8 mouse cellular contexts compared by ENCODE assay signal in genomic region chr9:71646115-71646514, GRCm38 (mm10). TPM values are rescaled to one million over a fixed set of nuclear protein-coding genes. Genes with fewer than 3 reads are reported as not detected.
DNase-seq lines count a peak whose midpoint lies in the region; ATAC-seq and TF ChIP-seq lines count a peak whose summit lies in the region.

No protein-coding gene starts in this region.

- no peaks in the 10 kb centered on the region for H3K27me3 ChIP-seq in hindbrain, embryonic 11.5 days (ENCODE audit: control insufficient read depth, insufficient read depth, low read length)
- H3K27me3 ChIP-seq in hindbrain, embryonic 13.5 days = no peaks in the 10 kb centered on the region
- H3K27me3 ChIP-seq in heart, embryonic 16.5 days (ENCODE audit: control insufficient read depth, insufficient read depth, low read length) = no peaks in the 10 kb centered on the region
- no peaks in the 10 kb centered on the region for H3K27me3 ChIP-seq in midbrain, embryonic 11.5 days (ENCODE audit: control insufficient read depth, insufficient read depth, low read length)
- H3K27me3 ChIP-seq in stomach, postnatal 0 days (ENCODE audit: control insufficient read depth, insufficient read depth, low read length) = no peaks in the 10 kb centered on the region

- 35% methylated on average over 6 of the region's 6 CpGs for WGBS in hindbrain, embryonic 11.5 days
- 32% methylated on average over 6 of the region's 6 CpGs for WGBS in hindbrain, embryonic 13.5 days
- 29% methylated on average over 6 of the region's 6 CpGs for WGBS in heart, embryonic 16.5 days
- WGBS in midbrain, embryonic 11.5 days = 34% methylated on average over 6 of the region's 6 CpGs
- WGBS in stomach, postnatal 0 days = 37% methylated on average over 6 of the region's 6 CpGs

- TF ChIP-seq CTCF in stomach, postnatal 0 days (IDR thresholded peaks at IDR 0.05; ENCODE audit: low read depth) = peak; percentile 93

- H3K9ac ChIP-seq in hindbrain, embryonic 11.5 days (ENCODE audit: low read depth, low read length) = no peak overlapping the region
- H3K9ac ChIP-seq in hindbrain, embryonic 13.5 days = no peak overlapping the region
- no peak overlapping the region for H3K9ac ChIP-seq in heart, embryonic 16.5 days (ENCODE audit: low read length)
- no peak overlapping the region for H3K9ac ChIP-seq in midbrain, embryonic 11.5 days (ENCODE audit: low read length)
- no peak overlapping the region for H3K9ac ChIP-seq in stomach, postnatal 0 days (ENCODE audit: low read length)

- H3K4me3 ChIP-seq in hindbrain, embryonic 11.5 days (ENCODE audit: low read depth, low read length) = no peak overlapping the region
- H3K4me3 ChIP-seq in hindbrain, embryonic 13.5 days = no peak overlapping the region
- H3K4me3 ChIP-seq in heart, embryonic 16.5 days (ENCODE audit: low read length) = no peak overlapping the region
- no peak overlapping the region for H3K4me3 ChIP-seq in midbrain, embryonic 11.5 days (ENCODE audit: low read depth, low read length)
- no peak overlapping the region for H3K4me3 ChIP-seq in stomach, postnatal 0 days (ENCODE audit: low read depth, low read length)

- no peak for ATAC-seq in hindbrain, embryonic 11.5 days (ENCODE audit: low FRiP score)
- no peak for ATAC-seq in hindbrain, embryonic 13.5 days (ENCODE audit: low FRiP score)
- 0 out of 2 replicates have a peak, but pooled peaks have one; percentile 42 for ATAC-seq in heart, embryonic 16.5 days (replicated peaks; ENCODE audit: extremely low read depth, insufficient read depth, low FRiP score)
- ATAC-seq in midbrain, embryonic 11.5 days (ENCODE audit: low FRiP score) = no peak
- peak; percentile 32; the same call in 1 of the 2 replicates for ATAC-seq in stomach, postnatal 0 days (ENCODE audit: low FRiP score, low TSS enrichment)

- no peaks in the 10 kb centered on the region for H3K4me1 ChIP-seq in hindbrain, embryonic 11.5 days (replicated peaks; ENCODE audit: control insufficient read depth, insufficient read depth, low read length)
- no peaks in the 10 kb centered on the region; the same call in 1 of the 2 replicates for H3K4me1 ChIP-seq in hindbrain, embryonic 13.5 days (replicated peaks)
- H3K4me1 ChIP-seq in heart, embryonic 16.5 days (ENCODE audit: control insufficient read depth, insufficient read depth, low read length) = no peaks in the 10 kb centered on the region
- H3K4me1 ChIP-seq in midbrain, embryonic 11.5 days (ENCODE audit: control insufficient read depth, insufficient read depth, low read length) = no peaks in the 10 kb centered on the region
- H3K4me1 ChIP-seq in stomach, postnatal 0 days (replicated peaks; ENCODE audit: control insufficient read depth, insufficient read depth) = no peaks in the 10 kb centered on the region

- peak; percentile 84 for DNase-seq in hindbrain, embryonic 11.5 days (ENCODE audit: low spot score)
- DNase-seq in adrenal gland, postnatal 10 days = peak; percentile 86
- peak; percentile 75 for DNase-seq in embryo, embryonic 11.5 days (ENCODE audit: low read depth, low spot score)
- DNase-seq in layer of hippocampus, postnatal 25 days (ENCODE audit: extremely low spot score in 1 of 2, low spot score in 1 of 2) = peak; percentile 60 to 89
- peak; percentile 96 for DNase-seq in midbrain, embryonic 11.5 days (ENCODE audit: low spot score, missing footprints)
- peak; percentile 70 for DNase-seq in stomach, postnatal 0 days (ENCODE audit: low spot score)

- no peak overlapping the region for H3K27ac ChIP-seq in hindbrain, embryonic 11.5 days (ENCODE audit: low read depth, low read length)
- H3K27ac ChIP-seq in hindbrain, embryonic 13.5 days = no peak overlapping the region
- H3K27ac ChIP-seq in heart, embryonic 16.5 days (ENCODE audit: low read length) = peak overlapping the region; percentile 19; the same call in 1 of the 2 replicates
- no peak overlapping the region for H3K27ac ChIP-seq in midbrain, embryonic 11.5 days (ENCODE audit: low read depth, low read length)
- H3K27ac ChIP-seq in stomach, postnatal 0 days (replicated peaks) = no peak overlapping the region

- H3K9me3 ChIP-seq in hindbrain, embryonic 11.5 days (ENCODE audit: control insufficient read depth, low read length) = no peaks in the 10 kb centered on the region
- H3K9me3 ChIP-seq in hindbrain, embryonic 13.5 days = no peaks in the 10 kb centered on the region; the same call in 1 of the 2 replicates
- H3K9me3 ChIP-seq in heart, embryonic 16.5 days (replicated peaks; ENCODE audit: control insufficient read depth, low read length) = peaks cover 8% of the 10 kb centered on the region; the same call in 1 of the 2 replicates
- peaks cover 3% of the 10 kb centered on the region; the same call in 1 of the 2 replicates for H3K9me3 ChIP-seq in midbrain, embryonic 11.5 days (ENCODE audit: control insufficient read depth, low read length)
- no peaks in the 10 kb centered on the region for H3K9me3 ChIP-seq in stomach, postnatal 0 days (ENCODE audit: control insufficient read depth, low read length)

- H3K36me3 ChIP-seq in hindbrain, embryonic 11.5 days (ENCODE audit: control insufficient read depth, insufficient read depth, low read length) = no peaks in the 10 kb centered on the region
- no peaks in the 10 kb centered on the region for H3K36me3 ChIP-seq in hindbrain, embryonic 13.5 days
- H3K36me3 ChIP-seq in heart, embryonic 16.5 days (ENCODE audit: control insufficient read depth, insufficient read depth) = peaks cover 22% of the 10 kb centered on the region
- H3K36me3 ChIP-seq in midbrain, embryonic 11.5 days (ENCODE audit: control insufficient read depth, insufficient read depth, low read length) = no peaks in the 10 kb centered on the region
- no peaks in the 10 kb centered on the region; the same call in 1 of the 2 replicates for H3K36me3 ChIP-seq in stomach, postnatal 0 days (ENCODE audit: control insufficient read depth, insufficient read depth, low read length)

- TF ChIP-seq EP300 in stomach, postnatal 0 days (optimal IDR thresholded peaks at IDR 0.05) = no peak

- H3K4me2 ChIP-seq in hindbrain, embryonic 11.5 days (replicated peaks; ENCODE audit: low read depth, low read length) = no peak overlapping the region
- no peak overlapping the region for H3K4me2 ChIP-seq in hindbrain, embryonic 13.5 days
- no peak overlapping the region for H3K4me2 ChIP-seq in heart, embryonic 16.5 days (ENCODE audit: low read depth, low read length)
- no peak overlapping the region for H3K4me2 ChIP-seq in midbrain, embryonic 11.5 days
- no peak overlapping the region for H3K4me2 ChIP-seq in stomach, postnatal 0 days (replicated peaks; ENCODE audit: low read depth)

RNA-seq across cellular contexts. Expression of gene Myzap, which starts 54.0 kb away (rescaled TPM):
- 5.3 and 6.4 TPM in 2 replicates for polyA plus RNA-seq in hindbrain, embryonic 11.5 days (2014; fragmentation: Nextera tagmentation; extraction: Ambion mirVana)
- 3.2 and 3.7 TPM in 2 replicates for polyA plus RNA-seq in hindbrain, embryonic 13.5 days (2015; fragmentation: Nextera tagmentation; extraction: Ambion mirVana)
- 10 to 100 TPM; 10.9 to 13.5 TPM for total RNA-seq in adrenal gland, postnatal 10 days (2021)
- 168 and 183 TPM in 2 replicates for polyA plus RNA-seq in heart, embryonic 16.5 days (2015; fragmentation: Nextera tagmentation; extraction: Ambion mirVana)
- total RNA-seq in layer of hippocampus, postnatal 25 days (2021) = 1 to 10 TPM in 1 of 2 experiments, under 1 TPM in 1; 0.77 to 1.1 TPM
- polyA plus RNA-seq in midbrain, embryonic 11.5 days (2014; fragmentation: Nextera tagmentation; extraction: Ambion mirVana) = 4.5 and 6.9 TPM in 2 replicates
- 21.9 and 25.7 TPM in 2 replicates for polyA plus RNA-seq in stomach, postnatal 0 days (2015; fragmentation: Nextera tagmentation; extraction: Ambion mirVana)

Comparison
In these comparisons a context has a peak if more than half of its experiments do, and no peak if none do; other contexts are left out.
1. ATAC-seq: peak in heart, embryonic 16.5 days (single experiment) and stomach, postnatal 0 days (single experiment); none in hindbrain, embryonic 11.5 days (single experiment), hindbrain, embryonic 13.5 days (single experiment) and midbrain, embryonic 11.5 days (single experiment).
2. Peak in every context shown above with its lines, with median percentiles within 50 percentile points of each other: DNase-seq.